Mouse (Mus musculus) hindbrain, embryonic 14.5 days (tissue): ENCODE measurements at regions not wholly inside any gene's neighbourhood (a gene's known extent, or its start where the extent isn't known, plus 50 kb on each side); places are given as distances from the start of the nearest gene placed in this dataset.

Experiments
- ATAC-seq: fragments of 200-750 bp; cut with Nextera tagmentation; 2 replicates; pipeline ENCODE4 v1.8.0; 2017; ENCODE audit warnings: moderate number of reproducible peaks, mild to moderate bottlenecking, moderate TSS enrichment, moderate library complexity; ENCODE audit not compliant: low FRiP score
- DNase-seq: peaks from one replicate; pipeline ENCODE4 v3.0.0-alpha.2; 2015; ENCODE audit warnings: low spot score
- H3K27ac ChIP-seq: fragments of 300-500 bp; sonication (generic); 2 replicates; pipeline ENCODE4 v1.5.1; 2014; ENCODE audit warnings: mild to moderate bottlenecking, moderate library complexity
- H3K27me3 ChIP-seq: fragments of 300-500 bp; sonication (generic); 2 replicates; pipeline ENCODE4 v1.6.1; 2014; ENCODE audit warnings: mild to moderate bottlenecking, low read length, mixed read lengths; ENCODE audit not compliant: control insufficient read depth, insufficient read depth
- H3K36me3 ChIP-seq: fragments of 300-500 bp; sonication (generic); replicated peaks from 2 replicates; pipeline ENCODE4 v1.6.1; 2014; ENCODE audit not compliant: control insufficient read depth, insufficient read depth
- H3K4me1 ChIP-seq: fragments of 300-500 bp; sonication (generic); replicated peaks from 2 replicates; pipeline ENCODE4 v1.6.1; 2014; ENCODE audit warnings: antibody characterized with exemption, low read length, mixed read lengths; ENCODE audit not compliant: control insufficient read depth, insufficient read depth
- H3K4me2 ChIP-seq: fragments of 300-500 bp; sonication (generic); replicated peaks from 2 replicates; pipeline ENCODE4 v1.6.1; 2014; ENCODE audit warnings: mild to moderate bottlenecking, moderate library complexity
- H3K4me3 ChIP-seq: fragments of 300-500 bp; sonication (generic); replicated peaks from 2 replicates; pipeline ENCODE4 v1.5.1; 2014; ENCODE audit warnings: mild to moderate bottlenecking, low read length
- H3K9ac ChIP-seq: fragments of 300-500 bp; sonication (generic); 2 replicates; pipeline ENCODE4 v1.6.1; 2014
- H3K9me3 ChIP-seq: fragments of 300-500 bp; sonication (generic); 2 replicates; pipeline ENCODE4 v1.6.1; 2016; ENCODE audit warnings: low read length; ENCODE audit not compliant: control insufficient read depth
- WGBS: fragments of 180-500 bp; shearing (Covaris S2); extraction: QIAGEN DNeasy Blood & Tissue Kit; methylation state at CpG from one replicate; pipeline ENCODE4 v1.1.7; 2014; 5-methylcytosine and 5-hydroxymethylcytosine counted together

DNA sequence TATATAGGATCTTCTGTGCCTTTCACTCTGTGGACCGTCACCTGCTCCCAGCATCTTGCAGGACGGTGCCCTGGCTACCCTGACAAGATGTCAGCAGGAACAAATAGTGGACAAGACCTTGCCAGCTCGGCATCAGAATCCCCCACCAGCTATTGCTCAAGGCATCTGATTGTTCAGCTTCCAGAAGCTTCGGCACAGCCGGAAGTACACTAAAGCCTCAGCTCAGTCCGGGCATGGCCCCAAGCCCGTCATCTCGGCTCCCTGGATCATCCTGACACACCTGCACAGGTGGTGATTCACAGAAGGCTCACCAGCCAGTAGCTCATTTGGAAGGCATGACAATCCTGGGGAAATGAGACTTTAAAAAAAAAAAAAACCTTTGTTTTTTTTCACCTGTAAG is 110.1 kb downstream of the Efnb1 start:
- Histone ChIP-seq H3K9me3 (no peaks in the 10 kb centered on the region), H3K27ac (no peak overlapping the region), H3K4me1 (no peaks in the 10 kb centered on the region), H3K27me3 (peaks cover 6% of the 10 kb centered on the region; the same call in 1 of the 2 replicates), H3K36me3 (no peaks in the 10 kb centered on the region), H3K9ac (no peak overlapping the region), H3K4me2 (no peak overlapping the region), H3K4me3 (no peak overlapping the region)
- WGBS, result 89% methylated on average over 8 of the region's 8 CpGs
- DNase-seq, result no peak
- no peak for ATAC-seq

DNA sequence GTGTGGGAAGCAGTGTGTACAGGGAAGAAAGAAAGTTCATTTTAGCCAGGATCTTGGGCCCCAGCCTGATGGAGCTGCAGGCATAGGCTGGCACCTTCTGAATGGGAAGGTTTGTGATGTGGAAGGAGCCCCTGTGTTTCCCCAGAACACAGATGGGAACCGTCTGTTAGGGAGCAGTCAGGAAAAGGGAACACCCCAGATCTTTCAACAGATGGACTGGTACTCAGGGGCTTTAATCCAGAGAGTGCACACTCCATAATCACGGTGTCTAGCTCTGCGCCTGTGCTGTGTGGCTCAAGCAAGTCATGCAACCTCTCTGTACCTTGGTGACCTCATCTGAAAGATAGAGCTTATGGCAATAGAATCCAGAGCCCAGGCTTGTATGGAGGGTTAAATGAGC is 109.6 kb downstream of the Efnb1 start:
- DNase-seq (no peak), ATAC-seq (no peak)
- H3K27ac ChIP-seq, result no peak overlapping the region
- H3K4me1 ChIP-seq, result no peaks in the 10 kb centered on the region
- H3K9ac ChIP-seq, result no peak overlapping the region
- H3K4me2 ChIP-seq, result no peak overlapping the region
- H3K4me3 ChIP-seq, result no peak overlapping the region
- WGBS, result 83% methylated on average over 3 of the region's 3 CpGs
- H3K9me3 ChIP-seq, result no peaks in the 10 kb centered on the region
- H3K36me3 ChIP-seq, result no peaks in the 10 kb centered on the region
- H3K27me3 ChIP-seq, result peaks cover 9% of the 10 kb centered on the region; the same call in 1 of the 2 replicates

DNA sequence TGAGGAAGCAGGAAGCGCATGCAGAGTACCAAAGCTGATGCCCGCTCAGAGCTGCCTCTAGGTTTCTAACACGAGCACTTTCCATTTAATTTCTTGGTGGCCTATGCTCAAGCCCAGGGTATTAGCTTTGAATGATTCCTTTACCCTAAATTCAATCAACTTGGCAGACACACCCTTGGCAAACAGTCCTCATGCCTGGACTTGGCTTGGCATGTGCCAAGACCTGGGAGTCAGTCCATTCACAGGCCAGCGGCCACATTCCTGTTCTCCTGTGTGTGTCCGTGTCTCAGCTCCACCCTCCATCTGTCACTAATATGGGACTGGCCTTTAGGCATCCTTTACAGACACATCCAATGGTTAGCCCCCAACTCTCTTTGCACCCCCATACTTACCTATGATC is 107.3 kb downstream of the Efnb1 start:
- H3K9ac ChIP-seq, result no peak overlapping the region
- H3K4me3 ChIP-seq, result no peak overlapping the region
- no peaks in the 10 kb centered on the region for H3K4me1 ChIP-seq
- no peak for DNase-seq
- ATAC-seq, result no peak
- peaks cover 17% of the 10 kb centered on the region; the same call in 1 of the 2 replicates for H3K27me3 ChIP-seq
- H3K9me3 ChIP-seq, result no peaks in the 10 kb centered on the region
- H3K4me2 ChIP-seq, result no peak overlapping the region
- 88% methylated on average over 5 of the region's 5 CpGs for WGBS
- H3K27ac ChIP-seq, result no peak overlapping the region
- no peaks in the 10 kb centered on the region for H3K36me3 ChIP-seq

DNA sequence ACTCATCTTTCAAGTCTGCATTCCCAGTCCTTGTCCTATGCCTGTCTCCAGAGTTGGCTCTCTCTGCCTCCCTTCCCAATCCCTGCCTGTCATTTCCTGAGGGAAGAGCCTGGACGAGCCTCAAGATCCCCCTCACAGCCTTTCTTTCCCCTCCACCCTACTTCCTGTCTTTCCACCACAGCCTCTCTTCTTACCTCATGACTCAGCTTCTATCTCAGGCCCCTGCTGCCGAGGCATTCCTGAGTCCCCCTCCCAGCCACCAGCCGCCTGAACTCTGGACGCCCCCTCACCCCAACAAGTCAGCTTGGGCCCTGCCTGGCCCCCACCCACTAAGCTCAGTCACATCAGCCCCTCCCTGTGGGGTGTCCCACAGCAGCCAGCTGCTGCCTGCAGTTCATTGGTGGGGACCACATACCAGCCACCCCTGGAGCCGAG is 105.8 kb downstream of the Efnb1 start:
- Histone ChIP-seq H3K27ac (no peak overlapping the region), H3K4me3 (no peak overlapping the region), H3K9ac (no peak overlapping the region), H3K9me3 (no peaks in the 10 kb centered on the region), H3K4me2 (no peak overlapping the region), H3K4me1 (no peaks in the 10 kb centered on the region), H3K27me3 (peaks cover 12% of the 10 kb centered on the region; the same call in 1 of the 2 replicates), H3K36me3 (no peaks in the 10 kb centered on the region)
- DNase-seq, result no peak
- 42% methylated on average over 5 of the region's 5 CpGs for WGBS
- no peak for ATAC-seq

DNA sequence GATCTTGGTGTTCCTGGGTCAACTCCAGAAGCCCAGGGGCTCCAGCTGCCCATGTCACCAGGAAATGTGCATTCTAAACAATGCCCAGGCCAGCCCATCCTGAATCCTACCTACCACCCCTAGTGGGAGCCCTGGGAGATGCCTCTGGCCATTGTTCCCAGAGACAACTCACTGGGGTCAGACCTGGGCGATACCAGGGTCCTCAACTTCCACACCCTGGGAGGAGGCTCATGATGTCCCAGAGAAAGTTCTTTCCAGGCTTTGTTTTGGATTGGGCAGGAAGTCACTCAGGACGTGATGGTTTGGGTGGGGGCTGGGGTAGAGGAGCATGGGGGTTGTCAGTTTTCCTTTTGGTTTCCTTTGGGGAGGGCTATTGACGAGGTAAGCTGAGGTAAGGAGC is 97.1 kb downstream of the Efnb1 start:
- ATAC-seq (no peak), DNase-seq (no peak)
- Histone ChIP-seq H3K27ac (no peak overlapping the region), H3K9me3 (no peaks in the 10 kb centered on the region), H3K4me3 (no peak overlapping the region), H3K36me3 (no peaks in the 10 kb centered on the region), H3K4me1 (no peaks in the 10 kb centered on the region), H3K4me2 (no peak overlapping the region), H3K27me3 (peaks cover 11% of the 10 kb centered on the region; the same call in 1 of the 2 replicates), H3K9ac (no peak overlapping the region)
- WGBS, result 60% methylated on average over 3 of the region's 3 CpGs

DNA sequence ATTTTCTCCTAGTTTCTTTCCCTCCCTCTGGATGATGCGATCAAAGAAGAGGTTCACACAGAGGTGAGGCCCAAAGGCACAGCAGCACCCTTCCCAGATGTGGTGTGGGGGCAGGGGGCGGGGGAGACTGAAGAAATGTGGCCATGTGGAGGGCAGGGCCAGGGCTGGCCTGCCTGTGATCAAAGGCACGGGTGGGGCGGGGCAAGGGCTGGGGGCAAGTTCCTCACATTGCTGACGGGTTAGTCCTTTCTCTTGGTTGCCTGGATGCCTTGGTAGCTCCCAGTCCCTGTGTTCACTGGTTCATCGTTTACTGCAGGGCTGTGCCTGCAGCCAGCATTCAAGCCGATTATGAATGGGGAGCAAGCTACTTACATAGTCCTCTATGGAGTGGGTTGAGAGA is 96.4 kb downstream of the Efnb1 start:
- Histone ChIP-seq H3K9me3 (no peaks in the 10 kb centered on the region), H3K36me3 (no peaks in the 10 kb centered on the region), H3K4me1 (no peaks in the 10 kb centered on the region), H3K4me2 (no peak overlapping the region), H3K4me3 (no peak overlapping the region), H3K27me3 (peaks cover 11% of the 10 kb centered on the region), H3K9ac (no peak overlapping the region), H3K27ac (no peak overlapping the region)
- 29% methylated on average over 7 of the region's 7 CpGs for WGBS
- DNase-seq, result no peak
- no peak for ATAC-seq

DNA sequence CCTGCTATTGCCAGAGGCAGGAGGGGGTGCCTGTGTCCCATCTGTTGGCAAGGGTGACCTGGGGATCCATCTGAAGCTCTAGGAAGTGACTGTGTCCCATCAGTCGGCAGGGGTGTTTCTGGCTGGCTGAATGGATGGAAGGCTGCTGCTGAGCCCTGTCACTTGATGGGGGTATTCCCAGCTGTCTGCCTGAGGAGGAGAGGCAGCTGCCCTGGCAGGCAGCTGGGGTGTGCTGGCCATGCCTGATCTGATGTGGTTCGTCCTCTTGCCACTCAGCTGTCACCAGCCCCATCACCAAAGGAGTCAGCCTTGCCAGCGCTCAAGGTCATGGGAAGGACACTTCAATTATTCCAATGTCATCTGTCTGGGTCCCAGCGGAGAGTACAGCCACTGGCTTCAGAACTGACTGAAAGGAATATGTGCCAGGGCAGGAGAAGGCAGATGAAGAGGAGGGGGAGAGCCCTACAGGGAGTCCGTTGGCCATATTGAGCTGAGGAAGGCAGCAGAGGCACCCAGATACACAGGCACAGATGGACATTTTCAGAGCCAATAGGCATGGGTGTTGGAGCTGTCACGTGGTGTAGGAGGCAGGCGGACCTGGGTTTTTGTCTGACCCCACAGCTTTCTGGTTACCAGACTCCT is 89.3 kb downstream of the Efnb1 start:
- Histone ChIP-seq H3K27me3 (peaks cover 26% of the 10 kb centered on the region), H3K4me2 (no peak overlapping the region), H3K9ac (no peak overlapping the region), H3K4me1 (no peaks in the 10 kb centered on the region), H3K27ac (no peak overlapping the region), H3K4me3 (no peak overlapping the region), H3K9me3 (no peaks in the 10 kb centered on the region), H3K36me3 (no peaks in the 10 kb centered on the region)
- 54% methylated on average over 7 of the region's 7 CpGs for WGBS
- DNase-seq (no peak), ATAC-seq (peak; percentile 56)

DNA sequence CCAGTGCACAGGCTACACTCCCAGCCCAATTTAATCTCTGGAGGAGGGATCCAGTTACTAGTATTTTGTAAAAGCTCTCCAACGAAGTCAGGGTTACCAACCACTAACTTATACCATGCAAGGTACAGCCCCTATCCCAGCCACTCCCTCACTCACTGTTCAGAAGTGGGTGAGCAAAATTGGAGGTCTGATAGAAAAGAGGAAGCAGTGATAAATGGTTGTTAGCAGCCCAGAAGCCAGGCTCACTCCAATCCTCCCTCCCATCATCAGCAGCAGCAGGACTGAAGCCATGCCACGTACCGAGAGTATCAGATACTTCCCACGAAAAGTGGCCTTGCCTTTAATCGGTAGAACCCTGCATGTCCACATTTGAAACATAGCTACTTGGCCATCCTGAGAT is 86.1 kb downstream of the Efnb1 start:
- Histone ChIP-seq H3K9me3 (no peaks in the 10 kb centered on the region), H3K4me2 (no peak overlapping the region), H3K27me3 (peaks cover 39% of the 10 kb centered on the region), H3K36me3 (no peaks in the 10 kb centered on the region), H3K4me1 (0 out of 2 replicates have a peak, but pooled peaks cover 2% of the 10 kb centered on the region), H3K27ac (no peak overlapping the region), H3K4me3 (no peak overlapping the region), H3K9ac (no peak overlapping the region)
- ATAC-seq, result no peak
- 87% methylated on average over 5 of the region's 5 CpGs for WGBS
- no peak for DNase-seq

DNA sequence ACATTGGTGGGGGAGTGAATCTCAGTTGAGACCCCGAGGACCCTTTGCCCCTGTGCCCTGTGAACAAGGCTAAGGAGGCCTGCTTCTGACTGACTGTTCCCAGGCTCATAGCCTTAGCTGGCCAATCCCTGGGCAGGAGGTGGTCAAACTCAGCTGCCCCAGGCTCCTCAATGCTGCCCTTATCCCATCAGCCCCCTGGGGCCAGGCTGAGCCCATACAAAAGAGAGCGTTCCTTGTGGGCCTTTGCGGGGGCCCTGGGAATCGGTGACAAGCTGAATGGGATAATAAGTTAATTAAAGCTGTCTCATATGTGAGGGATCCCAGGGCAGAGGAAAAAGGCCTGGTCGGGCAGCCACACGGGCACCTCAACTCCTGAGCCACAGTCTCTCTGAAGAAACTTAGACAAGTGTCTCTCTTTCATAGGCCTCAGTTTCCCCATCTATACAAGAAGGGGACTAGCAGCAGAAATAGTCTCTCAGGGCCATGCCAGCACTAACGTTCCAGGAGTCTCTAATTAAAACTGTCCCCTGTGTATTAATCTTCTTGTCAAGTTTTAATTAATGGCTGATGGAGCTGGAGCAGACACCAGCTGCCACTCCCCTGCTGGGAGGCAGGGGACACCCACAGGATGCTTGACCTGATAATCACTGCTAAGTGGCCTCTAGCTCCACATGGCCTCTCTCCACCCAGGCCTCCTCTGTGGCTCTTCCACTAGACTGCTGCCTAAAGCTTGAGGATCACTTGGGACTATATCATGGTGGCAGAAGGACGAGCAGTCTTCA is 84.9 kb downstream of the Efnb1 start:
- 34% methylated on average over 8 of the region's 8 CpGs for WGBS
- H3K36me3 ChIP-seq, result no peaks in the 10 kb centered on the region
- ATAC-seq, result no peak

More for the DNA sequence above, 84.9 kb downstream of the Efnb1 start:
- no peak for DNase-seq
- Histone ChIP-seq H3K4me2 (no peak overlapping the region), H3K9me3 (no peaks in the 10 kb centered on the region), H3K27ac (no peak overlapping the region), H3K9ac (no peak overlapping the region), H3K27me3 (peaks cover 47% of the 10 kb centered on the region), H3K4me1 (peaks cover 9% of the 10 kb centered on the region), H3K4me3 (no peak overlapping the region)
